Mouse (Mus musculus): ENCODE data around the gene Ptger1. TPM values are rescaled to one million over a fixed set of nuclear protein-coding genes. Genes with fewer than 3 reads are reported as not detected.

Ptger1 gene
- polyA plus RNA-seq, 1 experiment from 2014 or later, result 0.49 TPM

DNA sequence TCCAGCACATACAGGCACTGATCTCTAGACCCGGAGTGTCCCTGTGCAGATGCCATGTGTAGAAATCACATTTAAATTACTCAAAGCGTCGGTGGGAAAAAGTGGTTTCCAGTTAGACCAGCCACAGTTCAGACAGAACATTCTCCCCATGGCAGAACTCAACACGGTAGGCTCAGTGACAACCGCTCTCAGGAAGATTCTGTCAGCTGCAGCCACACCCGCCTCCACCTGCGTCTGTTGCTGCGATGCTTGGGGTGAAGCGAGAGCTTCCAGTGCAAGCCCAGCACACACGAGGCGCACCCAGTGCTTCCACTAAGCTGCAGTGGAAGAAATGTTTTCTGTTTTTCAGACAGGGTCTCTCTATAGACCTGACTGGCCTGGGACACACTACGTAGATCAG, 13.4 kb downstream of the Ptger1 start:
- no peak for ATAC-seq (replicated peaks; ENCODE audit: low FRiP score)
- no peak for DNase-seq (ENCODE audit: low spot score)
- no peaks in the 10 kb centered on the region for H3K27me3 ChIP-seq (replicated peaks; ENCODE audit: control insufficient read depth, insufficient read depth, low read length)
- 85% methylated on average over 12 of the region's 12 CpGs for WGBS
- H3K4me1 ChIP-seq (replicated peaks; ENCODE audit: control insufficient read depth, insufficient read depth, low read length), result peaks cover 7% of the 10 kb centered on the region; the same call in 1 of the 2 replicates
- no peak overlapping the region for H3K4me2 ChIP-seq
- no peak overlapping the region for H3K4me3 ChIP-seq (ENCODE audit: low read depth, low read length)
- no peaks in the 10 kb centered on the region for H3K9me3 ChIP-seq (ENCODE audit: control insufficient read depth, low read length)
- no peak overlapping the region for H3K27ac ChIP-seq (ENCODE audit: low read depth, low read length)
- no peak overlapping the region for H3K9ac ChIP-seq (ENCODE audit: low read depth, low read length)
- peaks cover 54% of the 10 kb centered on the region for H3K36me3 ChIP-seq (ENCODE audit: control insufficient read depth, insufficient read depth, low read length)

DNA sequence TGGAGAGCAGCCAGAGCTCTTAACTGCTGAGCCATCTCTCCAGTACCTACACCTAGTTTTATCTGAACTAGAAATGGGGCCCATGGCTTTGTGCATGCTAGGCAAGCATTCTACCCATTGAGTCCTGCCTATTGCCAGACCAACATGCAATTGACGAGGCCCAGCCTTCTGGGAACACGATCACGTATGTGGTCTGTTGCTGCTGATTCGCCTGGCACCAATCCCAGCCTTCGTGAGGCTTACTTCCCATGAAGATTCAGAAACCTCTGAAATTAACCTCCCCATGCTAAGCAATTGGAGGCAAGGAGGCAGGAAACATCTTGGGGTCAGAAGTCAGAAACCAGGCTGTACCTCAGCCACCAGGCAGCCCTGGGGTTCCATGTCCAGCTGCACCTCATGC, 14.1 kb downstream of the Ptger1 start:
- H3K9me3 ChIP-seq (ENCODE audit: control insufficient read depth, low read length), result no peaks in the 10 kb centered on the region
- ATAC-seq (replicated peaks; ENCODE audit: low FRiP score) (no peak), DNase-seq (ENCODE audit: low spot score) (no peak)
- peaks cover 7% of the 10 kb centered on the region; the same call in 1 of the 2 replicates for H3K4me1 ChIP-seq (replicated peaks; ENCODE audit: control insufficient read depth, insufficient read depth, low read length)
- 82% methylated on average over 5 of the region's 5 CpGs for WGBS
- H3K27ac ChIP-seq (ENCODE audit: low read depth, low read length), result no peak overlapping the region
- H3K9ac ChIP-seq (ENCODE audit: low read depth, low read length), result peak overlapping the region; percentile 23; the same call in 1 of the 2 replicates
- peaks cover 55% of the 10 kb centered on the region for H3K36me3 ChIP-seq (ENCODE audit: control insufficient read depth, insufficient read depth, low read length)
- H3K27me3 ChIP-seq (replicated peaks; ENCODE audit: control insufficient read depth, insufficient read depth, low read length), result no peaks in the 10 kb centered on the region
- H3K4me2 ChIP-seq, result no peak overlapping the region
- H3K4me3 ChIP-seq (ENCODE audit: low read depth, low read length), result no peak overlapping the region

DNA sequence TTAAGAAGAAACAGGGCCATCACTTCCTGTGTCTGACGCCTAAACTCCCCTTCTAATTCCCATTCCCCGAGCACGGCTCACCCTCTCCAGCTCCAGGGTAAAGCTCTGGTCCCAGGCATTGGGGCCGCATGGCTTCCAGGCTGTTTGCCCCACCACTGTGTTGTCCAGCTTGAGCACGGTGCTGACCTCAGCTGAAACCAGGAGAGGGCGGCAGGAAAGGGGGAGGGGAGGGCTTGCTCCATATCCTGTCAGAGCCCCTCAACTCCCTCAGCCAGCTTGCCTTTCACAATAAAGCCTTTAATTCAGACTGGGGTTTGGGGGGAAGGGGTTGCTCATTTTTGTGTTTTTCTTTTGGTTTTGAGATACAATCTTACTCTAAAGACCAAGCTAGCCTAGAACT, 14.6 kb downstream of the Ptger1 start:
- H3K36me3 ChIP-seq (ENCODE audit: control insufficient read depth, insufficient read depth, low read length), result peaks cover 55% of the 10 kb centered on the region
- no peaks in the 10 kb centered on the region for H3K27me3 ChIP-seq (replicated peaks; ENCODE audit: control insufficient read depth, insufficient read depth, low read length)
- H3K27ac ChIP-seq (ENCODE audit: low read depth, low read length), result no peak overlapping the region
- DNase-seq (ENCODE audit: low spot score), result no peak
- H3K4me2 ChIP-seq, result no peak overlapping the region
- H3K9me3 ChIP-seq (ENCODE audit: control insufficient read depth, low read length), result no peaks in the 10 kb centered on the region
- H3K4me3 ChIP-seq (ENCODE audit: low read depth, low read length), result no peak overlapping the region
- peak; percentile 63 for ATAC-seq (replicated peaks; ENCODE audit: low FRiP score)
- WGBS, result 38% methylated on average over 6 of the region's 6 CpGs
- H3K4me1 ChIP-seq (replicated peaks; ENCODE audit: control insufficient read depth, insufficient read depth, low read length), result peaks cover 7% of the 10 kb centered on the region; the same call in 1 of the 2 replicates
- H3K9ac ChIP-seq (ENCODE audit: low read depth, low read length), result no peak overlapping the region; the same call in 1 of the 2 replicates

- Histone ChIP-seq H3K27me3 (replicated peaks; ENCODE audit: control insufficient read depth, insufficient read depth, low read length) (no peaks in the 10 kb centered on the region), H3K36me3 (ENCODE audit: control insufficient read depth, insufficient read depth, low read length) (peaks cover 34% of the 10 kb centered on the region), H3K9ac (ENCODE audit: low read depth, low read length) (no peak overlapping the region), H3K27ac (ENCODE audit: low read depth, low read length) (no peak overlapping the region), H3K4me1 (replicated peaks; ENCODE audit: control insufficient read depth, insufficient read depth, low read length) (peaks cover 7% of the 10 kb centered on the region; the same call in 1 of the 2 replicates), H3K4me2 (no peak overlapping the region), H3K4me3 (ENCODE audit: low read depth, low read length) (no peak overlapping the region), H3K9me3 (ENCODE audit: control insufficient read depth, low read length) (no peaks in the 10 kb centered on the region)
- WGBS, result 90% methylated on average over 9 of the region's 9 CpGs
- DNase-seq (ENCODE audit: low spot score), result no peak
- no peak for ATAC-seq (replicated peaks; ENCODE audit: low FRiP score)
Observed at GRCm38 (mm10) chr8:83684517-83684916, 18.0 kb downstream of the Ptger1 start.

DNA sequence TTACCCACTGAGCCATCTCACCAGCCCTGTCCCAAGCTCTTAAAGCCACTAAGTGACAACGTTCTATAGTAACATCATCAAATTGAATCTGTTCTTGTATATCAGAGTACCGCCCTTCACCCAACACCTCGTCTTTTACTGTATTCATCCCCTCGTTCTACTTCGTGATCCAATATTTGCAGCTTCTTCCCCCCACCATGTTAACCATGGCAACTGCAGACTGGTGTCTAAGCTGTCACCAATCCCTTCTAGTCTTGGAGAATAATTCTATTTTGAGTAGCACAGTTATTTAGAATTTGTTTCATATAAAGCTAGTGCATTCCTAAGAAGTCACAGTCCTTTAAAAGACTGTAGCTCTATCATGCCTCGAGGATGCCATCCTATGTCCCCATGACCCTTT, 22.8 kb downstream of the Ptger1 start:
- H3K9me3 ChIP-seq (ENCODE audit: control insufficient read depth, low read length), result no peaks in the 10 kb centered on the region
- 88% methylated on average over 6 of the region's 6 CpGs for WGBS
- H3K36me3 ChIP-seq (ENCODE audit: control insufficient read depth, insufficient read depth, low read length), result peaks cover 17% of the 10 kb centered on the region
- ATAC-seq (replicated peaks; ENCODE audit: low FRiP score) (no peak), DNase-seq (ENCODE audit: low spot score) (no peak)
- H3K27me3 ChIP-seq (replicated peaks; ENCODE audit: control insufficient read depth, insufficient read depth, low read length), result no peaks in the 10 kb centered on the region
- peaks cover 10% of the 10 kb centered on the region for H3K4me1 ChIP-seq (replicated peaks; ENCODE audit: control insufficient read depth, insufficient read depth, low read length)
- no peak overlapping the region for H3K27ac ChIP-seq (ENCODE audit: low read depth, low read length)
- H3K9ac ChIP-seq (ENCODE audit: low read depth, low read length), result no peak overlapping the region
- H3K4me3 ChIP-seq (ENCODE audit: low read depth, low read length), result no peak overlapping the region
- H3K4me2 ChIP-seq, result no peak overlapping the region

DNA sequence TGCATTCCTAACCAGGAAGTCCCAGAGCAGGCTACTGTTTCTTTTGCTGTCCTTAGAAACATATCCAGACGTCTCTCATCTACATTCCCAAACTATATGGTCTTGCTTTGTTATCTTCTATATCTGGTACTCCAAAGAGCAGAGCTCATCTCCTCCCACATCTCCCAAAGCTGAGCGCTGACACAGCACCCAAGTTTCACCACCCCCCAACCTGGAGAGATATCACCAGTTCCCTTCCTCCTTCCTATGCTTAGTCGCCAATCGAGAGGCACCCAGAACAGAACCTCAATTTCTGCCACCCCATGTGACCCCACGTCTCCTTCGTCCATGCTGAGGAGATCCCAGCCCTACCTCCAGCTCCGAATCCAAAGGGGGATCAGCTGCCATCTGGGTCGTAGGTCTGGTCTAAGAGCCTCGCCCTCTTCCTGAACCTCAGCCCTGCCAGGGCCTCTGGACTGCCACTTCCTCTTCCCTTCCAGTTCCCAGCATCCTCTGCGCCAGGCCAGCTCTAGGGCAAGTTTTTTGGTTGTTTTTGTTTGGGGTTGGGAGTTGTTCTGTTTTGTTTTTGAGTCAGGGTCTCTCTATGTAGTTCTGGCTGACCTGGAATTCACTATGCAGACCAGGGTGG, 27.2 kb downstream of the Ptger1 start:
- Histone ChIP-seq H3K27me3 (replicated peaks; ENCODE audit: control insufficient read depth, insufficient read depth, low read length) (no peaks in the 10 kb centered on the region), H3K36me3 (ENCODE audit: control insufficient read depth, insufficient read depth, low read length) (peaks cover 10% of the 10 kb centered on the region; the same call in 1 of the 2 replicates), H3K9me3 (ENCODE audit: control insufficient read depth, low read length) (no peaks in the 10 kb centered on the region), H3K27ac (ENCODE audit: low read depth, low read length) (no peak overlapping the region), H3K4me1 (replicated peaks; ENCODE audit: control insufficient read depth, insufficient read depth, low read length) (peaks cover 32% of the 10 kb centered on the region), H3K4me2 (peak overlapping the region; percentile 42), H3K9ac (ENCODE audit: low read depth, low read length) (peak overlapping the region; percentile 12; the same call in 1 of the 2 replicates), H3K4me3 (ENCODE audit: low read depth, low read length) (peak overlapping the region; percentile 21; the same call in 1 of the 2 replicates)
- 45% methylated on average over 10 of the region's 10 CpGs for WGBS
- ATAC-seq (replicated peaks; ENCODE audit: low FRiP score) (no peak), DNase-seq (ENCODE audit: low spot score) (no peak)

- H3K27me3 ChIP-seq (replicated peaks; ENCODE audit: control insufficient read depth, insufficient read depth, low read length), result no peaks in the 10 kb centered on the region
- 0 out of 2 replicates have a peak overlapping the region, but pooled peaks have one; percentile 3 for H3K27ac ChIP-seq (ENCODE audit: low read depth, low read length)
- H3K9me3 ChIP-seq (ENCODE audit: control insufficient read depth, low read length), result no peaks in the 10 kb centered on the region
- H3K36me3 ChIP-seq (ENCODE audit: control insufficient read depth, insufficient read depth, low read length), result peaks cover 10% of the 10 kb centered on the region; the same call in 1 of the 2 replicates
- no peak overlapping the region for H3K9ac ChIP-seq (ENCODE audit: low read depth, low read length)
- H3K4me3 ChIP-seq (ENCODE audit: low read depth, low read length), result no peak overlapping the region
- ATAC-seq (replicated peaks; ENCODE audit: low FRiP score) (no peak), DNase-seq (ENCODE audit: low spot score) (no peak)
- H3K4me2 ChIP-seq, result peak overlapping the region; percentile 16; the same call in 1 of the 2 replicates
- peaks cover 32% of the 10 kb centered on the region for H3K4me1 ChIP-seq (replicated peaks; ENCODE audit: control insufficient read depth, insufficient read depth, low read length)
- WGBS, result 78% methylated on average over 11 of the region's 11 CpGs
Observed at GRCm38 (mm10) chr8:83694369-83695160, 28.1 kb downstream of the Ptger1 start.

GRCm38 (mm10) chr8:83695351-83696106, 29.1 kb downstream of the Ptger1 start:
- Histone ChIP-seq H3K27me3 (replicated peaks; ENCODE audit: control insufficient read depth, insufficient read depth, low read length) (no peaks in the 10 kb centered on the region), H3K9ac (ENCODE audit: low read depth, low read length) (no peak overlapping the region), H3K9me3 (ENCODE audit: control insufficient read depth, low read length) (no peaks in the 10 kb centered on the region), H3K4me3 (ENCODE audit: low read depth, low read length) (no peak overlapping the region), H3K27ac (ENCODE audit: low read depth, low read length) (0 out of 2 replicates have a peak overlapping the region, but pooled peaks have one; percentile 3), H3K4me1 (replicated peaks; ENCODE audit: control insufficient read depth, insufficient read depth, low read length) (peaks cover 32% of the 10 kb centered on the region), H3K36me3 (ENCODE audit: control insufficient read depth, insufficient read depth, low read length) (peaks cover 10% of the 10 kb centered on the region; the same call in 1 of the 2 replicates), H3K4me2 (peak overlapping the region; percentile 17; the same call in 1 of the 2 replicates)
- 63% methylated on average over 17 of the region's 17 CpGs for WGBS
- DNase-seq (ENCODE audit: low spot score) (no peak), ATAC-seq (replicated peaks; ENCODE audit: low FRiP score) (no peak)

Measured in liver, embryonic 11.5 days (tissue).